Mouse (Mus musculus) E14TG2a.4 (cell line): Measurements from ENCODE around the gene Tnr.

ENCODE experiments used
- CTCF ChIP-seq: conservative IDR thresholded peaks from 2 replicates; pipeline ENCODE4 v1.5.1; 2014; ENCODE audit warnings: low read length
- NANOG ChIP-seq: IDR thresholded peaks from 2 replicates; pipeline ENCODE4 v1.6.1; 2014; ENCODE audit warnings: borderline replicate concordance, low read length, mixed read lengths
- POU5F1 ChIP-seq: IDR thresholded peaks from 2 replicates; pipeline ENCODE4 v1.6.1; 2014; ENCODE audit warnings: low read length, borderline replicate concordance

DNA sequence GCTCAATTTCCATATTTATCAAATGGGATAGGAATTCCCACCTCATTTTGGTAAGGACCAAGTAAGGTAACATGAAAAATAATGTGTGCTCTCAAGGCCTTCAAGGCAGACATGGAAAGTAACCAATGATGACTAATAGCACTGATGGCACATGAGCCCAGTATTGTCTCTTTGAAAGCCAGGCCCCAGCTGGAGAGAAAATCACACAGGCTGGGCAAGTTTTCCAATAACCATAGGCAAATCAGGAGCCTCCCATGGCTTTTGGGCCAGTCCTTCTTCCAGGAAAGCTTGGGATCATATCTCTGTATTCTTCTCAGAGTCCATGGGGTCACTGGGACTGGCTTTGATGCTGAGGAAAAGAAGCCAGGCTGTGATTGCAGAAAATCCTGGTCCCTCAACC lies 280.1 kb downstream of the Tnr start:
- TF ChIP-seq CTCF (no peak), NANOG (no peak), POU5F1 (no peak)
